Mouse (Mus musculus): ENCODE data around the gene Hspa12a. TPM values are rescaled to one million over a fixed set of nuclear protein-coding genes. Genes with fewer than 3 reads are reported as not detected.
"Not testable (repeated sequence)": the region's sequence is repeated elsewhere in the genome, so short reads cannot be mapped to it uniquely, and the experiment has no call there.

Hspa12a gene
- polyA plus RNA-seq, 1 experiment from 2014 or later: 6.5 TPM

GRCm38 (mm10) chr19:58903899-58904327 lies 39.5 kb downstream of the Hspa12a start:
- ATAC-seq (replicated peaks; ENCODE audit: low FRiP score) (no peak), DNase-seq (ENCODE audit: low spot score) (peak; percentile 92)
- Histone ChIP-seq H3K9me3 (ENCODE audit: control insufficient read depth, low read length) (no peaks in the 10 kb centered on the region), H3K36me3 (ENCODE audit: control insufficient read depth, insufficient read depth, low read length) (no peaks in the 10 kb centered on the region), H3K4me3 (ENCODE audit: low read depth, low read length) (no peak overlapping the region), H3K27ac (ENCODE audit: low read depth, low read length) (no peak overlapping the region), H3K4me1 (replicated peaks; ENCODE audit: control insufficient read depth, insufficient read depth, low read length) (no peaks in the 10 kb centered on the region), H3K4me2 (ENCODE audit: low read depth, low read length, severe bottlenecking) (peak overlapping the region; percentile 36; the same call in 1 of the 2 replicates), H3K27me3 (ENCODE audit: control insufficient read depth, insufficient read depth, low read length) (no peaks in the 10 kb centered on the region; the same call in 1 of the 2 replicates), H3K9ac (ENCODE audit: low read length) (no peak overlapping the region)
- under 1% methylated on average over 11 of the region's 11 CpGs for WGBS

DNA sequence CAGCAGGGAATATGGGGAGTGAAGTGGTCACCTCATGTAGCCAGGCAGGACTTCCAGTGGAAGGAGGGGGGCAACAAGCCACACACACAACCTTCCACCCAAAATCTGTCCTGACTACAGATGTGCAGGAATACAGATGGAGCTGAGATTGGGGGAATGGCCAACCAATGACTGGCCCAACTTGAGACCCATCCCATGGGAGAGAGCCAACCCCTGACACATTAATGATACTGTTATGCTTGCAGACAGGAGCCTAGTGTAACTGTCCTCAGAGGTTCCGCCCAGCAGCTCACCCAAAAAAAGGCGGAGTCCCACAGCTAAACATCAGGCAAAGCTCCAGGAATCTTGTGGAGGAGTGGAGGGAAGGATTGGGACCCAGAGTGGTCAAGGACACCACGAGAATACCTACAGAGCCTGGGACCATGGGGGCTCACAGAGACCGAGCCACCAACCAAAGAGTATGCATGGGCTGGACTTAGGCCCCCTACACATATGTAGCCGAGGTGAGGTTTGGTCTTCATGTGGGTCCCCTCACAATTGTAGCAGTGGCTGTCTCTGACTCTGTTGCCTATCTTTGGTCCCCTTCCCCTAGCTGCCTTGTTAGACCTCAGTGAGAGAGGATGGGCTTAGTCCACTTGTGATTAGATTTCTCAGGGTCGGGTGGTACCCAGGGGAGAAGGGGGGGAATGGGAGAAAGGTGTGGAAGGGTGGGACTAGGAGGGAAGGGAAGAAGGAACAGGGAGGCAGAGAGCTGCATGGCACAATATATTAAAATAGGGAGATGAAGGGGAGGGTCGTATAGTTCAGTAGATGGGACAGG lies 40.2 kb downstream of the Hspa12a start:
- no peaks in the 10 kb centered on the region; the same call in 1 of the 2 replicates for H3K27me3 ChIP-seq (ENCODE audit: control insufficient read depth, insufficient read depth, low read length)
- H3K9ac ChIP-seq (ENCODE audit: low read length): no peak overlapping the region
- DNase-seq (ENCODE audit: low spot score) (no peak), ATAC-seq (replicated peaks; ENCODE audit: low FRiP score) (no peak)
- H3K4me3 ChIP-seq (ENCODE audit: low read depth, low read length): no peak overlapping the region
- no peak overlapping the region for H3K27ac ChIP-seq (ENCODE audit: low read depth, low read length)
- H3K4me2 ChIP-seq (ENCODE audit: low read depth, low read length, severe bottlenecking): peak overlapping the region; percentile 36; the same call in 1 of the 2 replicates
- no peaks in the 10 kb centered on the region for H3K4me1 ChIP-seq (replicated peaks; ENCODE audit: control insufficient read depth, insufficient read depth, low read length)
- 68% methylated on average over 7 of the region's 7 CpGs for WGBS
- no peaks in the 10 kb centered on the region for H3K36me3 ChIP-seq (ENCODE audit: control insufficient read depth, insufficient read depth, low read length)
- H3K9me3 ChIP-seq (ENCODE audit: control insufficient read depth, low read length): no peaks in the 10 kb centered on the region

GRCm38 (mm10) chr19:58900471-58900870 lies 43.0 kb downstream of the Hspa12a start:
- H3K27ac ChIP-seq (ENCODE audit: low read depth, low read length); ATAC-seq (replicated peaks; ENCODE audit: low FRiP score); H3K4me1 ChIP-seq (replicated peaks; ENCODE audit: control insufficient read depth, insufficient read depth, low read length); DNase-seq (ENCODE audit: low spot score); H3K4me2 ChIP-seq (ENCODE audit: low read depth, low read length, severe bottlenecking); H3K27me3 ChIP-seq (ENCODE audit: control insufficient read depth, insufficient read depth, low read length); H3K9ac ChIP-seq (ENCODE audit: low read length); H3K4me3 ChIP-seq (ENCODE audit: low read depth, low read length); H3K36me3 ChIP-seq (ENCODE audit: control insufficient read depth, insufficient read depth, low read length); H3K9me3 ChIP-seq (ENCODE audit: control insufficient read depth, low read length): not testable (repeated sequence)
- WGBS: 90% methylated on average over 10 of the region's 10 CpGs

GRCm38 (mm10) chr19:58896216-58896615 lies 47.2 kb downstream of the Hspa12a start:
- Histone ChIP-seq H3K27ac (ENCODE audit: low read depth, low read length) (no peak overlapping the region), H3K4me1 (replicated peaks; ENCODE audit: control insufficient read depth, insufficient read depth, low read length) (no peaks in the 10 kb centered on the region), H3K27me3 (ENCODE audit: control insufficient read depth, insufficient read depth, low read length) (no peaks in the 10 kb centered on the region), H3K4me3 (ENCODE audit: low read depth, low read length) (no peak overlapping the region), H3K9me3 (ENCODE audit: control insufficient read depth, low read length) (no peaks in the 10 kb centered on the region), H3K9ac (ENCODE audit: low read length) (no peak overlapping the region), H3K36me3 (ENCODE audit: control insufficient read depth, insufficient read depth, low read length) (no peaks in the 10 kb centered on the region), H3K4me2 (ENCODE audit: low read depth, low read length, severe bottlenecking) (no peak overlapping the region)
- 62% methylated on average over 3 of the region's 3 CpGs for WGBS
- ATAC-seq (replicated peaks; ENCODE audit: low FRiP score): no peak
- no peak for DNase-seq (ENCODE audit: low spot score)

DNA sequence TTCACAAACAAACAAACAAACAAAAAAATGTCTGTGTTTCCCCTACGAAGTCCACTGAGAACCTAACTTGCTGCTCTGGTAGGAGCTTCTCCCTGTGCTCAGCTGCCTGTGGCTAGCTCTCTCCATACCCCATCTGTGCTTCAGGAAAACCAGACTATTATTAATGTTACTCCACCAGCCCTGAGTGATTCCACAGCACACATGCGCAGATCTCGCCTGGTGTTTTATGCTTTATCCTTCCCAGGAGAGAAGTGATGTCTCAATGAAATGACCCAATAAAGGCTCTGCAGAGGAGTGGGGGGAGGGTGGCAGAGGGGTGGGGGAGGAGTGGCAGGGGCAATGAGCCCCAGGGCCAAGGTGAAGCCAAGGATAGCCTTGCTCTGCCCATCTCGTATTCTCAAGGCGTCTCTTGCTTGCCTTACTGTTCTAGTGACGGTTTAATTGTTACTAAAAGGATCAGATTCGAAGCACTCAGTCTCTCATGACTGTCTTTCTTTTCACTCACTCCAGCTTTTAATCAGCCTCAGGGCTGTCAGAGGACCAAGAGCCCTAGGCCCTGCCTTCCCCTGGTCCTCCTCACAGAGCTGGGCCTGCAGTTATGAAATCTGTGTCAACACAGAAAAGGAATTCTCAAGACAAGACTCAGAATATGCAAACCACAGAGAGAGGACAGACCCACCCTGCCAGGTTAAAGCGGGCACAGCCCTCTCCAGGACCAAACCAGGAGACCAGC lies 54.0 kb downstream of the Hspa12a start:
- 74% methylated on average over 8 of the region's 8 CpGs for WGBS
- no peak for DNase-seq (ENCODE audit: low spot score)
- Histone ChIP-seq H3K4me2 (ENCODE audit: low read depth, low read length, severe bottlenecking) (no peak overlapping the region), H3K27me3 (ENCODE audit: control insufficient read depth, insufficient read depth, low read length) (no peaks in the 10 kb centered on the region), H3K9ac (ENCODE audit: low read length) (no peak overlapping the region), H3K9me3 (ENCODE audit: control insufficient read depth, low read length) (no peaks in the 10 kb centered on the region), H3K36me3 (ENCODE audit: control insufficient read depth, insufficient read depth, low read length) (no peaks in the 10 kb centered on the region), H3K4me3 (ENCODE audit: low read depth, low read length) (no peak overlapping the region), H3K27ac (ENCODE audit: low read depth, low read length) (no peak overlapping the region), H3K4me1 (replicated peaks; ENCODE audit: control insufficient read depth, insufficient read depth, low read length) (no peaks in the 10 kb centered on the region)
- no peak for ATAC-seq (replicated peaks; ENCODE audit: low FRiP score)

- Histone ChIP-seq H3K36me3 (ENCODE audit: control insufficient read depth, insufficient read depth, low read length) (no peaks in the 10 kb centered on the region), H3K4me3 (ENCODE audit: low read depth, low read length) (no peak overlapping the region), H3K9me3 (ENCODE audit: control insufficient read depth, low read length) (no peaks in the 10 kb centered on the region), H3K9ac (ENCODE audit: low read length) (no peak overlapping the region), H3K4me2 (ENCODE audit: low read depth, low read length, severe bottlenecking) (no peak overlapping the region), H3K4me1 (replicated peaks; ENCODE audit: control insufficient read depth, insufficient read depth, low read length) (no peaks in the 10 kb centered on the region), H3K27ac (ENCODE audit: low read depth, low read length) (no peak overlapping the region), H3K27me3 (ENCODE audit: control insufficient read depth, insufficient read depth, low read length) (no peaks in the 10 kb centered on the region)
- ATAC-seq (replicated peaks; ENCODE audit: low FRiP score): no peak
- WGBS: 71% methylated on average over 7 of the region's 7 CpGs
- DNase-seq (ENCODE audit: low spot score): no peak
These were observed 57.0 kb downstream of the Hspa12a start for GRCm38 (mm10) chr19:58886467-58886866.

DNA sequence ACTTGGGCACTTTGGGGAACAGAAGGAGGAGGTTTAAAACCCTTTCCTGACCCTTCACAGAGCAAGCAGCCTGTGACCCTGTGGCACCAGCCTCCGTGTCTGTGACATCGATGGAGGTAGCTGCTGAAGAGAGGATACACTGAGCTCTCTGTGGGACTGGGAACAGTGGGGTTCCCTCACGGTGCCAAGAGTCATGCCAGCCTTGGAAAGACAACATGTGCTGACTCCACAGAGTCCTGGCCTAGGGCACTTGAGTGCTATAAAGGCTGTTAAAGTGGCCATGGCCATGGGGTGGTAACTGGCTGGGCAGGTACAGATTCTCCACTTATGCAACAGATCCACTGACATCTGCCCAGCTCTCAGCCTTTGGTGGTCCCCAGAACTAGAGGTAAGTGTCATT lies 60.0 kb downstream of the Hspa12a start:
- H3K4me3 ChIP-seq (ENCODE audit: low read depth, low read length): no peak overlapping the region
- no peak overlapping the region for H3K9ac ChIP-seq (ENCODE audit: low read length)
- no peaks in the 10 kb centered on the region for H3K9me3 ChIP-seq (ENCODE audit: control insufficient read depth, low read length)
- no peak for ATAC-seq (replicated peaks; ENCODE audit: low FRiP score)
- H3K4me1 ChIP-seq (replicated peaks; ENCODE audit: control insufficient read depth, insufficient read depth, low read length): no peaks in the 10 kb centered on the region
- no peak overlapping the region for H3K4me2 ChIP-seq (ENCODE audit: low read depth, low read length, severe bottlenecking)
- no peaks in the 10 kb centered on the region for H3K27me3 ChIP-seq (ENCODE audit: control insufficient read depth, insufficient read depth, low read length)
- no peak for DNase-seq (ENCODE audit: low spot score)
- no peak overlapping the region for H3K27ac ChIP-seq (ENCODE audit: low read depth, low read length)
- 71% methylated on average over 3 of the region's 3 CpGs for WGBS
- no peaks in the 10 kb centered on the region for H3K36me3 ChIP-seq (ENCODE audit: control insufficient read depth, insufficient read depth, low read length)

DNA sequence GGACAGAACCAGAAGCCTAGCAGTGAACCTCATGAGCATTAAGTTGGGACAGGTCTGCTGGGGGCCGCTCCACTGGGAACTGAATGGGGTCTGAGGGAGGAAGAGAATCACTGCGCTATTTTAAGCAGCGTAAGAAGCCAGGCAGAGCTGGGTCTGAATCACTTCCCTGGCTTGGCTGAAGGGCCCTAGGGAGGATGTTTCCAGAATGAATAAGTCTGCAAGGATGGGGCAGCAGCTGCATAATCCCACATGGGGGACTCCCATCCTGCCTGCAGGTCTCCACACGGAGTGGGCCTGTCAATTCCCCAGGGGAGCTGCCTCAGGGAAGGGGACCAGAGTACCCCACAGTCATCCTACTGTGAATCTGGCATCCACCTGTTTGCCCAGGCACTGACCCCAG lies 61.1 kb downstream of the Hspa12a start:
- Histone ChIP-seq H3K4me1 (replicated peaks; ENCODE audit: control insufficient read depth, insufficient read depth, low read length) (no peaks in the 10 kb centered on the region), H3K27me3 (ENCODE audit: control insufficient read depth, insufficient read depth, low read length) (no peaks in the 10 kb centered on the region), H3K4me2 (ENCODE audit: low read depth, low read length, severe bottlenecking) (no peak overlapping the region), H3K9ac (ENCODE audit: low read length) (no peak overlapping the region), H3K9me3 (ENCODE audit: control insufficient read depth, low read length) (no peaks in the 10 kb centered on the region), H3K36me3 (ENCODE audit: control insufficient read depth, insufficient read depth, low read length) (no peaks in the 10 kb centered on the region), H3K27ac (ENCODE audit: low read depth, low read length) (no peak overlapping the region), H3K4me3 (ENCODE audit: low read depth, low read length) (no peak overlapping the region)
- WGBS: 90% methylated on average over 4 of the region's 4 CpGs
- no peak for ATAC-seq (replicated peaks; ENCODE audit: low FRiP score)
- no peak for DNase-seq (ENCODE audit: low spot score)
